Mouse (Mus musculus) heart, embryonic 15.5 days (tissue): ENCODE measurements around the gene Skil. TPM values are rescaled to one million over a fixed set of nuclear protein-coding genes. Genes with fewer than 3 reads are reported as not detected.

Experiments used
- ATAC-seq: fragments of 200-750 bp; cut with Nextera tagmentation; replicated peaks from 2 replicates; pipeline ENCODE4 v1.8.0; 2017; ENCODE audit warnings: low read depth, moderate TSS enrichment; ENCODE audit not compliant: insufficient number of reproducible peaks, insufficient read depth, low FRiP score
- H3K27ac ChIP-seq: fragments of 300-500 bp; sonication (generic); 2 replicates; pipeline ENCODE4 v1.5.1; 2015; ENCODE audit warnings: mild to moderate bottlenecking, inconsistent platforms
- H3K27me3 ChIP-seq: fragments of 300-500 bp; sonication (generic); 2 replicates; pipeline ENCODE4 v1.6.1; 2015; ENCODE audit warnings: inconsistent platforms
- H3K36me3 ChIP-seq: fragments of 300-500 bp; sonication (generic); 2 replicates; pipeline ENCODE4 v1.6.1; 2015; ENCODE audit warnings: mild to moderate bottlenecking, inconsistent platforms
- H3K4me1 ChIP-seq: fragments of 300-500 bp; sonication (generic); replicated peaks from 2 replicates; pipeline ENCODE4 v1.6.1; 2015; ENCODE audit warnings: inconsistent platforms
- H3K4me2 ChIP-seq: fragments of 300-500 bp; sonication (generic); 2 replicates; pipeline ENCODE4 v1.6.1; 2015; ENCODE audit warnings: inconsistent platforms, mild to moderate bottlenecking, moderate library complexity
- H3K4me3 ChIP-seq: fragments of 300-500 bp; sonication (generic); 2 replicates; pipeline ENCODE4 v1.5.1; 2015; ENCODE audit warnings: mild to moderate bottlenecking, inconsistent platforms
- H3K9ac ChIP-seq: fragments of 300-500 bp; sonication (generic); 2 replicates; pipeline ENCODE4 v1.6.1; 2015; ENCODE audit warnings: mild to moderate bottlenecking, inconsistent platforms
- H3K9me3 ChIP-seq: fragments of 300-500 bp; sonication (generic); replicated peaks from 2 replicates; pipeline ENCODE4 v1.6.1; 2016; ENCODE audit warnings: inconsistent platforms
- WGBS: fragments of 180-500 bp; shearing (Covaris S2); methylation state at CpG from one replicate; pipeline ENCODE4 v1.1.7; 2015; ENCODE audit warnings: mixed read lengths; 5-methylcytosine and 5-hydroxymethylcytosine counted together
- polyA plus RNA-seq: library from polyadenylated mRNA; unstranded; fragments of >200 nt; fragmentation: Nextera tagmentation; extraction: Ambion mirVana; gene quantifications from 2 replicates; pipeline ENCODE4 v1.2.1, GENCODE M21; 2015

The Skil gene
- polyA plus RNA-seq, 1 experiment from 2014 or later, result 13.2 TPM

DNA sequence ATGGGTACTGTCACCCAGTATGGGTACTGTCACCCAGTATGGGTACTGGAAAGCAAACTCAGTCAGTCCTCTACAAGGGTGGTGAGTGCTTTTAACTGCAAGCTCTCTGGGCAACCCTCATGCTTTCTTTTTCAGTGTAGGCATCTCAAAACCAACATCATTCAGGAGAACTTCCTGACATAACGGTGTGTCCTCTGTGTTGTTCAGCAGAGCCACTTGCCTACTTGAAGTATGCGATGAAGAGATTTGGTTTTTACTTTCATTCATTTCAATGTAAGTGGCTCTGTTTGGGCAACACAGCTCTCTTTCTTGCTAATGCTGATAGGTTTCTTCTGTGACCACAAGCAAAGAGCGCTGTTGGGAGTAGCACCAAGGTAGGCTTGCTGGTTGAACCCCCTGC is 9.9 kb upstream of the Skil start:
- Histone ChIP-seq H3K4me3 (no peak overlapping the region), H3K9me3 (no peaks in the 10 kb centered on the region), H3K27ac (no peak overlapping the region), H3K27me3 (no peaks in the 10 kb centered on the region), H3K4me2 (no peak overlapping the region), H3K9ac (no peak overlapping the region), H3K36me3 (no peaks in the 10 kb centered on the region), H3K4me1 (peaks cover 7% of the 10 kb centered on the region)
- WGBS, result 83% methylated on average over 3 of the region's 3 CpGs
- ATAC-seq, result no peak

DNA sequence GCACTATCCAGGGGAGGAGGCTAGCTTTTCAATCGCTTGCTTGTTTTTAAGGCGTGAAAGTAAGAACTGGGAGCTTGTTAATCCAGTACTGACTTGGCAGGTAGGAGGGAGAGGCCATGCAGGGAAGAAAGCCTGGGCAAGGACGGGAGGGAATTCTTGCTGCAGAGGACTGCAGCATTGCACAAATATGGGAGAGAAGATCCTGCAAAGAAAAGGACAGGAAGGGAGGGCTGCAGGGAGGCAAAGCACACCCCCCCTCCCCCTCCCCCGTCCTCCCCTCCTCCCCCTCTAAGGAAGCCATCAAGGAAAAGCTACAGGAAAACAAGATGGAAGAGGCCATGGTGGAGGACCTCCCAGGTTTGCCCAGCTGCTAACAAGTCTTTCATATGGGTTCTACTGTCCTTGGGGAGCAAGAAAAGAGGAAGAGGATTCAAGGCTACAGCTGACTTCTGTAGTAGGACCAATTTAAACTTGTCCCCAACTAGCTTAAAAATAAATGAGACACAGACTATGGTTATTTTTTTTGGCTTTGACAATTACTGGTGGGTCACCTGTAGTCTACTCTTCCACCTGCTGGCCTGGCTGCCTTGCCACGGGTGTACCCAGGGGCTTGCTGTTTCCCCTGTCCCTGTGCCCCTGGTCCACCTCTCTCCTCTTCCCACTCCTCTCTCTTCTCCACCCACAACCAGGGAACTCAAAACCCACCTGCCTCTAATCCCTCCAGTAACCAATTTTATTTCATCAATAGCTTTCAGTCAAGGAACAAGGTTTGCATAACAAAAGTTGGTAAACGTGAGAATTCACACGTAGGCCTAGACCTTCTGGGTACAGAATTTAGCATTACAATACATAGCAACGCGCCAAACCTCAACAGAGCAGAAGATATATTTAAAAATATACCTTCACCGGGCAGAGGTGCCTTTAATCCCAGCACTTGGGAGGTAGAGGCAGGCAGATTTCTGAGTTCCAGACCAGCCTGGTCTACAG is 5.8 kb upstream of the Skil start:
- Histone ChIP-seq H3K27me3 (no peaks in the 10 kb centered on the region), H3K9ac (no peak overlapping the region), H3K4me3 (no peak overlapping the region), H3K36me3 (no peaks in the 10 kb centered on the region), H3K9me3 (no peaks in the 10 kb centered on the region), H3K27ac (no peak overlapping the region), H3K4me2 (no peak overlapping the region), H3K4me1 (peaks cover 5% of the 10 kb centered on the region)
- WGBS, result 63% methylated on average over 9 of the region's 10 CpGs
- no peak for ATAC-seq

DNA sequence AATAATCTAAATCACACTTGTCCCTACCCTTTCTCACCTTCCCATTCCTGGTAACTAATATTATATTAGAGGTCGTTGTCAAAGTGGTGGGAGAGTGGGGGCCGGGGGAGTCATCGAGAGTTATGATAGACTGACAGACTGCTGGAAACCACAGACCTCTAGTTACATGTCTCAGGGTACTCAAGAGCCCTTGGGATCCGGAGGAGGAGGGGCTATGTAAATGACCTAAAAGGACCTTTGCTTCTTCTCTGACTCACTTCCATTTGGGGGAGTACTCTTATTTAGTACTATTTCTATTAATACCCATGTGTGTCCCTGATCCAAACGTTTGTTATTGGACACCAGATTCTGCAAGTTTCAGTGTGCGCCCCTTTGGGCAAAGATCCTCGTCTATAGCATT is 4.9 kb upstream of the Skil start:
- no peak overlapping the region for H3K4me3 ChIP-seq
- H3K9me3 ChIP-seq, result no peaks in the 10 kb centered on the region
- H3K4me1 ChIP-seq, result peaks cover 5% of the 10 kb centered on the region
- 48% methylated on average over 7 of the region's 7 CpGs for WGBS
- H3K27me3 ChIP-seq, result no peaks in the 10 kb centered on the region
- no peak for ATAC-seq
- H3K36me3 ChIP-seq, result no peaks in the 10 kb centered on the region
- no peak overlapping the region for H3K4me2 ChIP-seq
- no peak overlapping the region for H3K9ac ChIP-seq
- no peak overlapping the region for H3K27ac ChIP-seq

DNA sequence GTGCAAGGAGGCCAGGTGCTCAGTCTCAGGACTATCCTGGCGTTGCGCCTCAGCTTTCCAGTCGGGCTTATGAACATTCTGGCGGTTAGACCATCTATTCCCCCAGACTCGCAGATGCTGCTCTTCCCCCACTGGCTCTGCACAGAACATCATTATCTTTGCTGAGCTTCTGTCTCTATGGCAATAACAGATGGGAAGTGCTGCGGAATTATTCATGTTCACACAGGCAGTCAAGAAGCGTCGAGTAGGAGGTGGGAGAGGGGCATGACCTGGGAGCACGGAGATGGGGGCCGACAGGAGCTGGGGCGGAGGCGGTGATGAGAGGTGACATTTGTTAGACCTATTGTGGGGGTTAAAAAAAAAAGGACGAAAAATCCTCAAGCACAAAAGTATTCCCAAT is 1.7 kb upstream of the Skil start:
- H3K27me3 ChIP-seq, result no peaks in the 10 kb centered on the region
- H3K4me2 ChIP-seq, result peak overlapping the region; percentile 79
- no peaks in the 10 kb centered on the region for H3K36me3 ChIP-seq
- WGBS, result 8% methylated on average over 13 of the region's 13 CpGs
- ATAC-seq, result no peak
- peak overlapping the region; percentile 100 for H3K27ac ChIP-seq
- H3K4me1 ChIP-seq, result peaks cover 18% of the 10 kb centered on the region
- no peaks in the 10 kb centered on the region for H3K9me3 ChIP-seq
- peak overlapping the region; percentile 90 for H3K4me3 ChIP-seq
- H3K9ac ChIP-seq, result peak overlapping the region; percentile 75; the same call in 1 of the 2 replicates

DNA sequence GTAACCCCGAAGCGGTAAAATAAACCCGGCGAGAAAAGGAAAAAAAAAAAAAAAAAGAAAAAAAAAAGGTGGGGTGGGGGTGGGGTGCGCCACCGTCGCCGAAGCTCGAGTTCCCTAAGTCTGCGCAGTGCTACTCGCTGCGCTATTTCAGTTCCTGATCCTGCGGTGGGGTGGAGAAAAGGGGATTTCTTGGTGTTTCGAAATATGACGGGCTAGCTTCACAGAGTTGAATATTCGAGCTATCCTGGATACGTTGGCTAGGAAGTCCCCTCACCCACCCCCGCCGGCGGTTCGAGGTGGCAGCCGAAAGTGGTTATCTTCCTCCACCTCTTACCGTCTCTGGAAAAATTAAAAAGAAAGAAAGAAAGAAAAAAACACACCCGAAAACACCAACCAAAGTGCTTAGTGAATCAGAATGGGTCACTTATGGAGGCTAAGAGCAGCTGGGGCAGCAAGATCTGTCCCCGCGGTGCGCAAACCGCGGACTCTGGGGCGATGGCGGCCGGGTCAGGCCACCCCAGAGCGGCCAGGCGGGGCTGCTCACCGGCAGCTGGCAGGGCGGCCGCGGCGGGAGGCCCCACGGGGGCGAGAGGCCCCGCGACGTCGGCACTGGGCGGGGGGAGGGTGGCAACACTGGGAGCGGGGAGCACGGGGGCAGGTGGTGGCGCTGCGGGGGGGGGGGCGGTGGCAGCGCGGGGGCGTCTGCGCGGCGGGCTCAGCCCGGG is 1.1 kb upstream of the Skil start:
- H3K27me3 ChIP-seq, result no peaks in the 10 kb centered on the region
- peak overlapping the region; percentile 75 for H3K9ac ChIP-seq
- WGBS, result under 1% methylated on average over 47 of the region's 58 CpGs
- H3K4me3 ChIP-seq, result peak overlapping the region; percentile 90
- H3K27ac ChIP-seq, result peak overlapping the region; percentile 100
- peak; percentile 60 for ATAC-seq
- H3K4me1 ChIP-seq, result peaks cover 18% of the 10 kb centered on the region
- H3K4me2 ChIP-seq, result peak overlapping the region; percentile 79
- H3K9me3 ChIP-seq, result no peaks in the 10 kb centered on the region
- no peaks in the 10 kb centered on the region for H3K36me3 ChIP-seq

DNA sequence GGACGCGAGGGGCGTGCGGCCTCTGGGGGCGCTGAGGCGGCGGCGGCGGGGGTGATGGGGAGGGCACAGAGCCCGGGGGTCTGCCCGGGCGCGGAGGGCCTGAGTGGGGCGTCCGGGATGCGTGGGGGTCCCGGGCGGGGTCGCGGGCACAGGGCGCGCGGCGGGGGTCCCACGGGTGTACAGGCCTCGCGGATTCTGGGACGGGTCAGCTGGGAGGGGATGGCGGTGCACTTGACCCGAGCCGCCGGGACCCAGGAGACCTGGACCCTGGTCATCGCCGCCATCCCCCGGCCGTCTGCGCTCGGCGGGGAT is 277 bp downstream of the Skil start:
- Histone ChIP-seq H3K4me1 (peaks cover 27% of the 10 kb centered on the region), H3K9me3 (no peaks in the 10 kb centered on the region), H3K27me3 (no peaks in the 10 kb centered on the region), H3K27ac (peak overlapping the region; percentile 100), H3K4me3 (peak overlapping the region; percentile 90), H3K36me3 (no peaks in the 10 kb centered on the region), H3K9ac (peak overlapping the region; percentile 90), H3K4me2 (peak overlapping the region; percentile 79)
- 0% methylated on average over 4 of the region's 39 CpGs for WGBS
- no peak; the same call in 1 of the 2 replicates for ATAC-seq

DNA sequence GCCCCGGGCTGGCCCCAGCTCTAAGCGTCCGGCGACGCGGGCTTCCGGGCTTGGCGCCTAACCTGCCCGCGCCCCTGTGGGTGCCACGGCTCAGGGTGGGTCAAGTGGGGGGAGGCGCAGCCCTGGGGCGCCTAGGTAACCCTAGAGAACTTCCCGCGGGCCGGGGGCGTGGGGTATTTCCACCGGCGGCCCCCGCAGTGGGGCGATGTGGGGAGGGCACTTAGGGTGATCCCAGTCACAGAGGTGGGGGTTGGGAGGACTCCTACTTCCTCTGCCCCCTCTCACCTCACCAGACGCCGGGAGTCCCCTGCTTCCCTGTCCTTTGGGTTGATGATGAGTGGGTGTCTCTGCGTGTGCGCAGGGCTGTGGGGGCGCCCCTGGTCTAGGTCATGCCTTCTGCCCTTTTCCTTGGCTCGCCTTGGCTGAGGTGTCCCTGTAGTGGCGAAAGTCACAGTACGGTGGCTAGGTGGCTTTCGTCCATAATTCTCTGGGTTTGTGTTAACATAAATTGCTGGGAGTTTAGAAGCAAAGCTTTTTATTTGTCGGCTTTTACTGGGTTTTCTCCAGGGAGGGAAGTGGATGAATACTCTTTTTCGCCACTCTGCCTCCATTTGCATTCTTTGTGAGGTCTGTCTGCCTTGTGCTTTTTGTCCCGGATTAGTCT is 765 bp downstream of the Skil start:
- Histone ChIP-seq H3K9ac (peak overlapping the region; percentile 90), H3K4me3 (peak overlapping the region; percentile 90), H3K4me1 (peaks cover 28% of the 10 kb centered on the region), H3K36me3 (no peaks in the 10 kb centered on the region), H3K27ac (peak overlapping the region; percentile 100), H3K9me3 (no peaks in the 10 kb centered on the region), H3K27me3 (no peaks in the 10 kb centered on the region), H3K4me2 (peak overlapping the region; percentile 79)
- peak; percentile 4; the same call in 1 of the 2 replicates for ATAC-seq
- WGBS, result under 1% methylated on average over 26 of the region's 33 CpGs

DNA sequence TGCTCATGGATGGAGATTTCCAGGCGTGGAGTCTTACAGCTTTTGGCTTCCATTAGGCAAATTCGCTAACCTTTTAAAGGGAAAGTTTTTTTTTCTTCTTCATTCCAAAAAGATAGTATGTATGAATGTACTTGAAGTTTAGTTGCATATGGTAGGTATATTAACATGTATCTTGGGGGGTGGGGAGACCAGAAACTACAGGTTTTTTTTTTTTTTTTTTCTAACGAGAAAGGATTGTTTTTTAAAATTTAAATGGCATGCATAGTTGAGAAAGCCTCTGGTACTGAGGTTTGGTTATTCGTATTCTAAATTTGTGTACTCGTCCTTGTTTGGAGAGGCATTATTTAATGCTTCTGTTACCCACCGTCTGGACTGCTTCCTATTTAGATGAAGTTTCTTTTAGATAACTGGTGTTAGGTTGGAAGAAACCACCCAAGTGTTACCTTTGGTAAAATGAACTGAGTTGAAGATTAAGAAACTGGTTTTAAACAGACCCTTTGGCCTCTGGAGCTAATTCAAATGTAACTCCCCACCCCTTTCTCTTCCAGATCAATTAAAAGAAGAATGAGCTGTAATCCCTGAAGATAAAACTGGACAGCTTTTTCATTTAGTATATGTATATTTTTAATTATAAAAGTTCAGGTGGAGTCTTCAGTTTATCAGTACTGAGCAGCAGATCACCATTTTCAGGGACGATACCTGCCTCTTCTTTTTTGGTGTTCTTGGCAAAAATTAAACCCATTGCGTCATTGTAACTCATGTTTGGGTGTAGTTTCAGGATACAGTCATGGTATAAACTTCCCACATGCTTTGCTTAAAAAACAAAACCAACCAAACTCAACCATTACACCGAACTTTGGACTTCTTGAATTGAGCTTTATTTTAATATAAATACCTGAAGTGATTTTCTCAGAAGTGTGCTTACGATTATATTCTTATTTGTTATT is 1.6 kb downstream of the Skil start:
- Histone ChIP-seq H3K27me3 (no peaks in the 10 kb centered on the region), H3K4me2 (peak overlapping the region; percentile 79), H3K9ac (peak overlapping the region; percentile 90), H3K4me3 (peak overlapping the region; percentile 90), H3K36me3 (no peaks in the 10 kb centered on the region), H3K9me3 (no peaks in the 10 kb centered on the region), H3K4me1 (peaks cover 35% of the 10 kb centered on the region), H3K27ac (peak overlapping the region; percentile 100)
- no peak for ATAC-seq
- 42% methylated on average over 10 of the region's 10 CpGs for WGBS

DNA sequence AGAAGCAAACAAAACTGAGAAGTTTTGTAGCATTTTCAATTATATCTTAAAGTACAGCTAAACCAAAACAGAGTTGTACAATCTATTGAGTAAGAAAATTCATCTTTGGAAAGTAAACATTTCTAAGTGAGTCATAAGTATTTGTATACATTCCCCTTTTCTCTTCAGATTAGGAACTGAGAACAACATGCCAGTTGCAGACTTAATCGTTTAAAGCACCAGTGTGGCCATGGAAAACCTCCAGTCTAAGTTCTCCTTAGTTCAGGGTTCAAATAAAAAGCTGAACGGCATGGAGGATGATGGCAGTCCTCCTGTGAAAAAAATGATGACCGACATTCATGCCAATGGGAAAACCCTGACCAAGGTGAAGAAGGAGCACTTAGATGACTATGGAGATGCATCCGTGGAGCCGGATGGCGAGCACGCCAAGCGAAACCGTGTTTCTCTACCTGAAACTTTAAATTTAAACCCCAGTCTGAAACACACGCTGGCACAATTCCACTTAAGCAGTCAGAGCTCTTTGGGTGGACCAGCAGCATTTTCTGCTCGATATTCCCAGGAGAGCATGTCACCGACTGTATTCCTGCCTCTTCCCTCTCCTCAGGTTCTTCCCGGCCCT is 2.4 kb downstream of the Skil start:
- Histone ChIP-seq H3K4me2 (peak overlapping the region; percentile 16; the same call in 1 of the 2 replicates), H3K9ac (no peak overlapping the region), H3K9me3 (no peaks in the 10 kb centered on the region), H3K27ac (no peak overlapping the region), H3K4me3 (peak overlapping the region; percentile 0; the same call in 1 of the 2 replicates), H3K27me3 (no peaks in the 10 kb centered on the region), H3K4me1 (peaks cover 37% of the 10 kb centered on the region), H3K36me3 (no peaks in the 10 kb centered on the region)
- ATAC-seq, result no peak
- WGBS, result 79% methylated on average over 13 of the region's 13 CpGs

DNA sequence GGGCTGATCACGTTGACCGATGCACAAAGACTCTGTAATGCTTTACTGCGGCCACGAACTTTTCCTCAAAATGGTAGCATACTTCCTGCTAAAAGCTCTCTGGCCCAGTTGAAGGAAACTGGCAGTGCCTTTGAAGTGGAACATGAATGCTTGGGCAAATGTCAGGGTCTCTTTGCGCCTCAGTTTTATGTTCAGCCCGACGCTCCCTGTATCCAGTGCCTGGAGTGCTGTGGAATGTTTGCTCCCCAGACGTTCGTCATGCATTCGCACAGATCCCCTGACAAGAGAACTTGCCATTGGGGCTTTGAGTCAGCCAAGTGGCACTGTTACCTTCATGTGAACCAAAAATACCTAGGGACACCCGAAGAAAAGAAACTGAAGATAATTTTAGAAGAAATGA is 3.1 kb downstream of the Skil start:
- ATAC-seq, result no peak
- H3K36me3 ChIP-seq, result no peaks in the 10 kb centered on the region
- 49% methylated on average over 11 of the region's 11 CpGs for WGBS
- no peaks in the 10 kb centered on the region for H3K27me3 ChIP-seq
- H3K4me3 ChIP-seq, result peak overlapping the region; percentile 0; the same call in 1 of the 2 replicates
- peak overlapping the region; percentile 16 for H3K4me2 ChIP-seq
- H3K27ac ChIP-seq, result no peak overlapping the region
- H3K4me1 ChIP-seq, result peaks cover 36% of the 10 kb centered on the region
- H3K9me3 ChIP-seq, result no peaks in the 10 kb centered on the region
- H3K9ac ChIP-seq, result no peak overlapping the region
